Mouse (Mus musculus) large intestine, adult 2 months (tissue): ENCODE measurements around the gene Akap6. TPM values are rescaled to one million over a fixed set of nuclear protein-coding genes. Genes with fewer than 3 reads are reported as not detected.
"Not testable (repeated sequence)": the region's sequence is repeated elsewhere in the genome, so short reads cannot be mapped to it uniquely, and the experiment has no call there.

ENCODE experiments used
- DNase-seq: peaks from one replicate; pipeline ENCODE4 v3.0.0-alpha.2; 2012; ENCODE audit warnings: low read depth, low spot score
- WGBS: fragments of 180-500 bp; shearing (Covaris S2); methylation state at CpG from one replicate; pipeline ENCODE4 v1.1.7; 2018; 5-methylcytosine and 5-hydroxymethylcytosine counted together
- polyA plus RNA-seq: library from polyadenylated mRNA; depleted of rRNA; stranded (reverse); fragments of >200 nt; gene quantifications from 2 replicates; pipeline ENCODE4 v1.2.3, GENCODE M21; 2012

The Akap6 gene
- polyA plus RNA-seq, 1 experiment = 0.32 TPM

- no peak for DNase-seq
- WGBS = 71% methylated on average over 3 of the region's 3 CpGs
Observed at GRCm38 (mm10) chr12:52704810-52705209, 5.6 kb downstream of the Akap6 start.

GRCm38 (mm10) chr12:52711382-52711781, 12.2 kb downstream of the Akap6 start:
- WGBS = 82% methylated on average over 3 of the region's 3 CpGs
- DNase-seq = no peak

- no peak for DNase-seq
- 43% methylated on average over 7 of the region's 7 CpGs for WGBS
Observed at GRCm38 (mm10) chr12:52711857-52712640, 12.9 kb downstream of the Akap6 start.

GRCm38 (mm10) chr12:52718392-52718791, 19.2 kb downstream of the Akap6 start:
- DNase-seq = no peak
- WGBS = 76% methylated on average over 6 of the region's 6 CpGs

- no peak for DNase-seq
- 86% methylated on average over 9 of the region's 9 CpGs for WGBS
Observed at GRCm38 (mm10) chr12:52719232-52719631, 20.0 kb downstream of the Akap6 start.

GRCm38 (mm10) chr12:52719681-52720080, 20.5 kb downstream of the Akap6 start:
- DNase-seq = no peak
- 81% methylated on average over 5 of the region's 5 CpGs for WGBS

- not testable (repeated sequence) for DNase-seq
- WGBS = 71% methylated on average over 3 of the region's 3 CpGs
Observed at GRCm38 (mm10) chr12:52724039-52724615, 24.9 kb downstream of the Akap6 start.

GRCm38 (mm10) chr12:52726434-52727231, 27.4 kb downstream of the Akap6 start:
- no peak for DNase-seq
- WGBS = 64% methylated on average over 10 of the region's 10 CpGs

- WGBS = 58% methylated on average over 6 of the region's 6 CpGs
- no peak for DNase-seq
Observed at GRCm38 (mm10) chr12:52729396-52729795, 30.2 kb downstream of the Akap6 start.

GRCm38 (mm10) chr12:52735161-52735560, 36.0 kb downstream of the Akap6 start:
- 98% methylated on average over 8 of the region's 11 CpGs for WGBS
- not testable (repeated sequence) for DNase-seq

- WGBS = 83% methylated on average over 1 of the region's 1 CpGs
- DNase-seq = no peak
Observed at GRCm38 (mm10) chr12:52737151-52737550, 38.0 kb downstream of the Akap6 start.

GRCm38 (mm10) chr12:52739326-52739725, 40.1 kb downstream of the Akap6 start:
- WGBS = 79% methylated on average over 3 of the region's 3 CpGs
- no peak for DNase-seq

- 87% methylated on average over 5 of the region's 5 CpGs for WGBS
- DNase-seq = no peak
Observed at GRCm38 (mm10) chr12:52741801-52742200, 42.6 kb downstream of the Akap6 start.

- no peak for DNase-seq
- WGBS = 39% methylated on average over 12 of the region's 12 CpGs
Observed at GRCm38 (mm10) chr12:52750006-52750405, 50.8 kb downstream of the Akap6 start.

GRCm38 (mm10) chr12:52755649-52756048, 56.5 kb downstream of the Akap6 start:
- WGBS = 89% methylated on average over 2 of the region's 2 CpGs
- no peak for DNase-seq

- 40% methylated on average over 4 of the region's 4 CpGs for WGBS
- no peak for DNase-seq
Observed at GRCm38 (mm10) chr12:52757881-52758280, 58.7 kb downstream of the Akap6 start.

GRCm38 (mm10) chr12:52764046-52764445, 64.9 kb downstream of the Akap6 start:
- 93% methylated on average over 2 of the region's 2 CpGs for WGBS
- no peak for DNase-seq

- no peak for DNase-seq
- WGBS = 50% methylated on average over 3 of the region's 3 CpGs
Observed at GRCm38 (mm10) chr12:52764810-52765209, 65.6 kb downstream of the Akap6 start.

GRCm38 (mm10) chr12:52769561-52769960, 70.4 kb downstream of the Akap6 start:
- 72% methylated on average over 3 of the region's 3 CpGs for WGBS
- DNase-seq = no peak

- 65% methylated on average over 7 of the region's 7 CpGs for WGBS
- no peak for DNase-seq
Observed at GRCm38 (mm10) chr12:52771931-52772330, 72.7 kb downstream of the Akap6 start.
